13 mouse cellular contexts compared by ENCODE assay signal in the genomic region with DNA sequence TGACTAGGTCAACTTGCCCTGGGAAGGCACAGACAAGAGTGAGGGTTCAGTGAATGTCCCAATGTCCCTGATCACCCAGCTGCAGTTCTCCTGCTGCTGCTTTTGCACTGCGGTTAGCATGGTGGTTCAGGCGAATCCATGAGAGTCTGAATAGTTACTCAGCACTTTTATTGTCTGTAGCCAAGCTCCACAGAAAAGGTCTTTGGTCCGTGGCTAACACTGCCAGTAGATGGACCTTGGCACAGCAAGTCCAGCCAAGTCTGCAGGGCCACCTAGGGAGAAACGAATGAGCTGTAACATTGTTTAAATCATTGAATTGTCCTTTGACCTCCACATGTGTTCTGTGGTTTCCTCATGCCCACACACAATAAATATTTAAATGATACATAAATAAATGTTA. TPM values are rescaled to one million over a fixed set of nuclear protein-coding genes. Genes with fewer than 3 reads are reported as not detected.
DNase-seq lines count a peak whose midpoint lies in the region; ATAC-seq and TF ChIP-seq lines count a peak whose summit lies in the region.
"Had no signal": no experiment of that assay in that cellular context is flagged by ENCODE, and none has a peak within 500 bp of the region (broad histone marks: within the 10 kb centered on the region; RNA-seq: fewer than 3 reads in every experiment).

No protein-coding gene starts in this region.

- no peak for TF ChIP-seq EP300 in liver, postnatal 0 days (IDR thresholded peaks at IDR 0.05; ENCODE audit: low read depth)

- no peaks in the 10 kb centered on the region for H3K27me3 ChIP-seq in liver, postnatal 0 days (ENCODE audit: insufficient read depth, low read length)
- no peaks in the 10 kb centered on the region for H3K27me3 ChIP-seq in liver, embryonic 12.5 days (replicated peaks)
- H3K27me3 ChIP-seq: embryonic facial prominence, embryonic 15.5 days; neural tube, embryonic 12.5 days had no signal

- ATAC-seq in liver, postnatal 0 days: peak; percentile 68
- ATAC-seq in liver, embryonic 12.5 days: no peak

- no peak for TF ChIP-seq CTCF in liver, postnatal 0 days (IDR thresholded peaks at IDR 0.05; ENCODE audit: low read depth)

- no peak overlapping the region for H3K4me2 ChIP-seq in liver, postnatal 0 days (ENCODE audit: low read depth, low read length)
- no peak overlapping the region for H3K4me2 ChIP-seq in liver, embryonic 12.5 days
- H3K4me2 ChIP-seq: embryonic facial prominence, embryonic 15.5 days; neural tube, embryonic 12.5 days had no signal

- no peak overlapping the region for H3K27ac ChIP-seq in liver, postnatal 0 days (ENCODE audit: low read depth)
- H3K27ac ChIP-seq in liver, embryonic 12.5 days: no peak overlapping the region
- H3K27ac ChIP-seq: embryonic facial prominence, embryonic 15.5 days; neural tube, embryonic 12.5 days had no signal

- no peak for DNase-seq in liver, postnatal 0 days
- peak; percentile 57 for DNase-seq in adipocyte (ENCODE audit: low spot score)
- DNase-seq in embryo, embryonic 11 days: peak; percentile 26
- DNase-seq in kidney, postnatal 10 days: peak; percentile 58
- DNase-seq in right cerebral cortex, postnatal 10 days (ENCODE audit: low spot score in 2 of 2): no peak
- DNase-seq in cerebellum, adult 9-11 months: no peak
- DNase-seq: cerebellum, adult 2 months had no signal

- 45% methylated on average over 4 of the region's 4 CpGs for WGBS in liver, postnatal 0 days (ENCODE audit: insufficient replicate concordance)
- 57% methylated on average over 4 of the region's 4 CpGs for WGBS in liver, embryonic 12.5 days (ENCODE audit: insufficient replicate concordance)

- H3K9ac ChIP-seq in liver, postnatal 0 days (replicated peaks): no peak overlapping the region
- no peak overlapping the region for H3K9ac ChIP-seq in liver, embryonic 12.5 days
- H3K9ac ChIP-seq: embryonic facial prominence, embryonic 15.5 days; neural tube, embryonic 12.5 days had no signal

- H3K9me3 ChIP-seq in liver, postnatal 0 days (ENCODE audit: low read length): no peaks in the 10 kb centered on the region
- H3K9me3 ChIP-seq in liver, embryonic 12.5 days (replicated peaks): no peaks in the 10 kb centered on the region
- H3K9me3 ChIP-seq: embryonic facial prominence, embryonic 15.5 days; neural tube, embryonic 12.5 days had no signal

- H3K4me3 ChIP-seq in liver, postnatal 0 days (ENCODE audit: low read depth, low read length): no peak overlapping the region
- H3K4me3 ChIP-seq in liver, embryonic 12.5 days: no peak overlapping the region
- H3K4me3 ChIP-seq: embryonic facial prominence, embryonic 15.5 days; neural tube, embryonic 12.5 days had no signal

- H3K4me1 ChIP-seq in liver, postnatal 0 days (ENCODE audit: insufficient read depth): peaks cover 9% of the 10 kb centered on the region; the same call in 1 of the 2 replicates
- no peaks in the 10 kb centered on the region for H3K4me1 ChIP-seq in liver, embryonic 12.5 days
- H3K4me1 ChIP-seq: embryonic facial prominence, embryonic 15.5 days; neural tube, embryonic 12.5 days had no signal

- H3K36me3 ChIP-seq in liver, postnatal 0 days (replicated peaks; ENCODE audit: insufficient read depth, low read length): no peaks in the 10 kb centered on the region
- H3K36me3 ChIP-seq in liver, embryonic 12.5 days: no peaks in the 10 kb centered on the region
- H3K36me3 ChIP-seq: embryonic facial prominence, embryonic 15.5 days; neural tube, embryonic 12.5 days had no signal

RNA-seq across cellular contexts. Expression of gene Gnat3, which starts 33.9 kb away (rescaled TPM):
- not detected in 2 replicates for polyA plus RNA-seq in liver, postnatal 0 days (2015; fragmentation: Nextera tagmentation; extraction: Ambion mirVana)
- not detected in 2 replicates for polyA plus RNA-seq in liver, embryonic 12.5 days (2016; fragmentation: Nextera tagmentation; extraction: Ambion mirVana)
- polyA plus RNA-seq: cerebellum, adult 2 months; embryonic facial prominence, embryonic 15.5 days; heart, embryonic 14.5 days; limb, embryonic 11.5 days; small intestine, adult 2 months had no signal

RNA-seq across cellular contexts. Expression of gene Cd36, which starts 39.9 kb away (rescaled TPM):
- 63.1 and 63.9 TPM in 2 replicates for polyA plus RNA-seq in liver, postnatal 0 days (2015; fragmentation: Nextera tagmentation; extraction: Ambion mirVana)
- 10.3 and 11.0 TPM in 2 replicates for polyA plus RNA-seq in liver, embryonic 12.5 days (2016; fragmentation: Nextera tagmentation; extraction: Ambion mirVana)

Comparison
In these comparisons a context has a peak if more than half of its experiments do, and no peak if none do; other contexts are left out.
1. DNase-seq: peak in adipocyte (single experiment), embryo, embryonic 11 days (single experiment) and kidney, postnatal 10 days (single experiment); none in liver, postnatal 0 days (single experiment), right cerebral cortex, postnatal 10 days (0 of 2) and cerebellum, adult 9-11 months (single experiment).